Mouse (Mus musculus): ENCODE data around the gene Eif3k.

GRCm38 (mm10) chr7:28944756-28945415 lies 36.8 kb downstream of the Eif3k start:
- TF ChIP-seq CTCF (IDR thresholded peaks at IDR 0.05; ENCODE audit: borderline replicate concordance, extremely low read depth, insufficient read depth, insufficient read length) = no peak
- no peak for TF ChIP-seq POLR2A (IDR thresholded peaks at IDR 0.05; ENCODE audit: borderline replicate concordance, extremely low read depth, insufficient read depth, insufficient read length, poor library complexity, severe bottlenecking)
